Mouse (Mus musculus) midbrain, embryonic 11.5 days (tissue): ENCODE results near the gene Gm128. TPM values are rescaled to one million over a fixed set of nuclear protein-coding genes. Genes with fewer than 3 reads are reported as not detected.

ENCODE experiments used
- ATAC-seq: fragments of 200-750 bp; cut with Nextera tagmentation; 2 replicates; pipeline ENCODE4 v1.8.0; 2017; ENCODE audit warnings: moderate TSS enrichment, moderate library complexity; ENCODE audit not compliant: low FRiP score
- DNase-seq: peaks from one replicate; pipeline ENCODE4 v3.0.0; 2015; ENCODE audit warnings: low spot score; ENCODE audit errors: missing footprints
- H3K27ac ChIP-seq: fragments of 300-500 bp; sonication (generic); 2 replicates; pipeline ENCODE4 v1.5.1; 2014; ENCODE audit warnings: low read depth, low read length
- H3K27me3 ChIP-seq: fragments of 300-500 bp; sonication (generic); 2 replicates; pipeline ENCODE4 v1.6.1; 2014; ENCODE audit warnings: mild to moderate bottlenecking, low read length, moderate library complexity, mixed read lengths; ENCODE audit not compliant: control insufficient read depth, insufficient read depth
- H3K36me3 ChIP-seq: fragments of 300-500 bp; sonication (generic); 2 replicates; pipeline ENCODE4 v1.6.1; 2014; ENCODE audit warnings: mild to moderate bottlenecking, low read length, moderate library complexity, mixed read lengths; ENCODE audit not compliant: control insufficient read depth, insufficient read depth
- H3K4me1 ChIP-seq: fragments of 300-500 bp; sonication (generic); 2 replicates; pipeline ENCODE4 v1.6.1; 2014; ENCODE audit warnings: low read length; ENCODE audit not compliant: control insufficient read depth, insufficient read depth
- H3K4me2 ChIP-seq: fragments of 300-500 bp; sonication (generic); 2 replicates; pipeline ENCODE4 v1.6.1; 2014; ENCODE audit warnings: mild to moderate bottlenecking, moderate library complexity
- H3K4me3 ChIP-seq: fragments of 300-500 bp; sonication (generic); 2 replicates; pipeline ENCODE4 v1.5.1; 2014; ENCODE audit warnings: low read depth, low read length
- H3K9ac ChIP-seq: fragments of 300-500 bp; sonication (generic); 2 replicates; pipeline ENCODE4 v1.6.1; 2014; ENCODE audit warnings: low read length
- H3K9me3 ChIP-seq: fragments of 300-500 bp; sonication (generic); 2 replicates; pipeline ENCODE4 v1.6.1; 2016; ENCODE audit warnings: low read length; ENCODE audit not compliant: control insufficient read depth
- WGBS: fragments of 180-500 bp; shearing (Covaris S2); extraction: QIAGEN DNeasy Blood & Tissue Kit; methylation state at CpG from one replicate; pipeline ENCODE4 v1.1.7; 2014; 5-methylcytosine and 5-hydroxymethylcytosine counted together
- polyA plus RNA-seq: library from polyadenylated mRNA; unstranded; fragments of >200 nt; fragmentation: Nextera tagmentation; extraction: Ambion mirVana; gene quantifications from 2 replicates; pipeline ENCODE4 v1.2.1, GENCODE M21; 2014

Gene Gm128
- polyA plus RNA-seq, 1 experiment from 2014 or later = 0.18 TPM

- ATAC-seq (no peak), DNase-seq (peak; percentile 78)
- Histone ChIP-seq H3K4me2 (peak overlapping the region; percentile 78), H3K9me3 (no peaks in the 10 kb centered on the region), H3K36me3 (no peaks in the 10 kb centered on the region), H3K27ac (no peak overlapping the region), H3K27me3 (no peaks in the 10 kb centered on the region), H3K4me3 (peak overlapping the region; percentile 61; the same call in 1 of the 2 replicates), H3K9ac (peak overlapping the region; percentile 92), H3K4me1 (peaks cover 9% of the 10 kb centered on the region)
- WGBS = 46% methylated on average over 1 of the region's 1 CpGs
These were observed 42.7 kb upstream of the Gm128 start for GRCm38 (mm10) chr3:95284062-95284461.

- Histone ChIP-seq H3K9me3 (no peaks in the 10 kb centered on the region), H3K4me3 (peak overlapping the region; percentile 61), H3K4me1 (peaks cover 9% of the 10 kb centered on the region), H3K9ac (peak overlapping the region; percentile 92), H3K27me3 (no peaks in the 10 kb centered on the region), H3K36me3 (no peaks in the 10 kb centered on the region), H3K4me2 (peak overlapping the region; percentile 78), H3K27ac (peak overlapping the region; percentile 93)
- DNase-seq = no peak
- no peak for ATAC-seq
- WGBS = 2% methylated on average over 7 of the region's 7 CpGs
These were observed 42.2 kb upstream of the Gm128 start for GRCm38 (mm10) chr3:95283589-95283941.

- no peaks in the 10 kb centered on the region for H3K27me3 ChIP-seq
- H3K4me3 ChIP-seq = peak overlapping the region; percentile 61
- no peaks in the 10 kb centered on the region for H3K36me3 ChIP-seq
- ATAC-seq (peak; percentile 74), DNase-seq (peak; percentile 97)
- H3K9ac ChIP-seq = peak overlapping the region; percentile 92
- peaks cover 9% of the 10 kb centered on the region for H3K4me1 ChIP-seq
- H3K27ac ChIP-seq = peak overlapping the region; percentile 93
- H3K4me2 ChIP-seq = peak overlapping the region; percentile 78
- WGBS = under 1% methylated on average over 49 of the region's 51 CpGs
- no peaks in the 10 kb centered on the region for H3K9me3 ChIP-seq
These were observed 41.6 kb upstream of the Gm128 start for GRCm38 (mm10) chr3:95282865-95283588.

- Histone ChIP-seq H3K4me3 (peak overlapping the region; percentile 61), H3K36me3 (no peaks in the 10 kb centered on the region), H3K27me3 (no peaks in the 10 kb centered on the region), H3K4me1 (peaks cover 9% of the 10 kb centered on the region), H3K27ac (peak overlapping the region; percentile 93), H3K4me2 (peak overlapping the region; percentile 78), H3K9ac (peak overlapping the region; percentile 92), H3K9me3 (no peaks in the 10 kb centered on the region)
- ATAC-seq (no peak), DNase-seq (no peak)
- WGBS = under 1% methylated on average over 11 of the region's 11 CpGs
These were observed 41.0 kb upstream of the Gm128 start for GRCm38 (mm10) chr3:95282381-95282864.

GRCm38 (mm10) chr3:95281216-95282126 is 40.1 kb upstream of the Gm128 start, which contains the start of the genes Mindy1 and Prune1:
Gene Mindy1 (plus strand): TSS chr3:95281345.
Gene Prune1 (minus strand): TSS chr3:95282076.
- Histone ChIP-seq H3K27ac (peak within 1 kb of the TSS; percentile 93), H3K4me1 (peaks cover 9% of the 10 kb centered on the region), H3K9ac (peak within 1 kb of the TSS; percentile 92), H3K4me3 (peak within 1 kb of the TSS; percentile 64), H3K9me3 (no peaks in the 10 kb centered on the region), H3K4me2 (peak within 1 kb of the TSS; percentile 78), H3K36me3 (no peaks in the 10 kb centered on the region), H3K27me3 (no peaks in the 10 kb centered on the region)
- peak; percentile 90 for ATAC-seq
- DNase-seq = peak; percentile 99
- WGBS = 1% methylated on average over 53 of the region's 53 CpGs

- Histone ChIP-seq H3K4me2 (peak overlapping the region; percentile 78), H3K9me3 (no peaks in the 10 kb centered on the region), H3K27ac (no peak overlapping the region), H3K4me1 (peaks cover 9% of the 10 kb centered on the region), H3K4me3 (peak overlapping the region; percentile 64), H3K9ac (peak overlapping the region; percentile 87), H3K27me3 (no peaks in the 10 kb centered on the region), H3K36me3 (no peaks in the 10 kb centered on the region)
- DNase-seq = peak; percentile 89
- 34% methylated on average over 8 of the region's 8 CpGs for WGBS
- no peak for ATAC-seq
These were observed 39.3 kb upstream of the Gm128 start for GRCm38 (mm10) chr3:95280747-95281146.

- ATAC-seq = no peak
- H3K9ac ChIP-seq = no peak overlapping the region
- no peaks in the 10 kb centered on the region for H3K4me1 ChIP-seq
- H3K9me3 ChIP-seq = no peaks in the 10 kb centered on the region
- no peak overlapping the region for H3K4me3 ChIP-seq
- DNase-seq = no peak
- no peaks in the 10 kb centered on the region for H3K36me3 ChIP-seq
- H3K27ac ChIP-seq = no peak overlapping the region
- WGBS = 84% methylated on average over 1 of the region's 1 CpGs
- no peaks in the 10 kb centered on the region for H3K27me3 ChIP-seq
- H3K4me2 ChIP-seq = no peak overlapping the region
These were observed 35.8 kb upstream of the Gm128 start for GRCm38 (mm10) chr3:95277149-95277551.

- WGBS = 80% methylated on average over 5 of the region's 5 CpGs
These were observed 35.1 kb upstream of the Gm128 start for GRCm38 (mm10) chr3:95276428-95276934.

More at GRCm38 (mm10) chr3:95276428-95276934, 35.1 kb upstream of the Gm128 start:
- no peak overlapping the region for H3K4me2 ChIP-seq
- H3K27ac ChIP-seq = no peak overlapping the region
- no peak overlapping the region for H3K9ac ChIP-seq
- ATAC-seq (no peak), DNase-seq (no peak)
- no peaks in the 10 kb centered on the region for H3K27me3 ChIP-seq
- no peak overlapping the region for H3K4me3 ChIP-seq
- H3K4me1 ChIP-seq = no peaks in the 10 kb centered on the region
- no peaks in the 10 kb centered on the region for H3K36me3 ChIP-seq
- H3K9me3 ChIP-seq = no peaks in the 10 kb centered on the region
